Mouse (Mus musculus) thymus, adult 2 months (tissue): Measurements from ENCODE around the gene Gm17571.

Source experiments
- CTCF ChIP-seq: fragments of 200-500 bp; IDR thresholded peaks from 2 replicates; pipeline ENCODE4 v1.5.1; 2012; ENCODE audit warnings: mild to moderate bottlenecking, control low read depth, low read length, moderate library complexity, borderline replicate concordance; ENCODE audit not compliant: control insufficient read depth, poor library complexity, insufficient read depth; ENCODE audit errors: extremely low read depth
- POLR2A ChIP-seq: fragments of 200-500 bp; IDR thresholded peaks from 2 replicates; pipeline ENCODE4 v1.6.1; 2012; ENCODE audit warnings: mild to moderate bottlenecking, low read length, control low read depth, moderate library complexity; ENCODE audit not compliant: control insufficient read depth, poor library complexity, insufficient read depth; ENCODE audit errors: extremely low read depth

DNA sequence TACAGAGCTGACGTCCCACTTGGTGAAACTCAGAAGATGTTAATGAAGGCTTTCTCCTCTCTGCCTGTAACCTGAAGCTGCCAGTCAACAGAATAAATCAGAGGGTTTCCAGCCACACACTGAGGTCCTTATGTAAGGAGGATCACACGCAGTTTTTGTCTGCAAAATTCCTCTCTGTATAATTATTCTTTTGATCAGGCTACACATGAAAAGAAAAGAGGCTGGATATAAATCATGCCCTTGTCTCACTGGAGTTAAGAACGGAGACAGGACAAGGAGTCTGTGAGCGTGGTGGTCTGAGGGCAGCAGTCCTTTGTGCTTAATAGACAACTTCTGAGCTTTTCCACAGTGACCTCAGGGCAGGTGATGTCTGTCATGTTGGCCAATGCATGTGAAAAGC, 32.7 kb upstream of the Gm17571 start:
- TF ChIP-seq CTCF (no peak), POLR2A (no peak)
